Mouse (Mus musculus) intestine, embryonic 14.5 days (tissue): ENCODE measurements at regions not wholly inside any gene's neighbourhood (a gene's known extent, or its start where the extent isn't known, plus 50 kb on each side); places are given as distances from the start of the nearest gene placed in this dataset.
A peak's percentile ranks its signal among the peaks of the same experiment; 100 is the strongest.

Source experiments
- ATAC-seq: fragments of 200-750 bp; cut with Nextera tagmentation; replicated peaks from 2 replicates; pipeline ENCODE4 v1.8.0; 2017; ENCODE audit warnings: low read depth, moderate number of reproducible peaks, moderate TSS enrichment, moderate library complexity; ENCODE audit not compliant: low FRiP score, low TSS enrichment
- DNase-seq: peaks from one replicate; pipeline ENCODE4 v3.0.0-alpha.2; 2018; ENCODE audit warnings: low spot score
- H3K27ac ChIP-seq: fragments of 300-500 bp; sonication (generic); 2 replicates; pipeline ENCODE4 v1.5.1; 2014; ENCODE audit warnings: low read depth, mild to moderate bottlenecking, control low read depth
- H3K27me3 ChIP-seq: fragments of 300-500 bp; sonication (generic); replicated peaks from 2 replicates; pipeline ENCODE4 v1.6.1; 2014; ENCODE audit warnings: low read length, control low read depth; ENCODE audit not compliant: control insufficient read depth, insufficient read depth
- H3K36me3 ChIP-seq: fragments of 300-500 bp; sonication (generic); 2 replicates; pipeline ENCODE4 v1.6.1; 2014; ENCODE audit warnings: low read length, control low read depth; ENCODE audit not compliant: control insufficient read depth, insufficient read depth
- H3K4me1 ChIP-seq: fragments of 300-500 bp; sonication (generic); replicated peaks from 2 replicates; pipeline ENCODE4 v1.6.1; 2014; ENCODE audit warnings: low read length, control low read depth, mixed read lengths; ENCODE audit not compliant: control insufficient read depth, insufficient read depth
- H3K4me2 ChIP-seq: fragments of 300-500 bp; sonication (generic); 2 replicates; pipeline ENCODE4 v1.6.1; 2014; ENCODE audit warnings: low read length
- H3K4me3 ChIP-seq: fragments of 300-500 bp; sonication (generic); 2 replicates; pipeline ENCODE4 v1.5.1; 2014; ENCODE audit warnings: low read depth, low read length, control low read depth, mixed read lengths
- H3K9ac ChIP-seq: fragments of 300-500 bp; sonication (generic); 2 replicates; pipeline ENCODE4 v1.6.1; 2014; ENCODE audit warnings: mild to moderate bottlenecking, low read length
- H3K9me3 ChIP-seq: fragments of 300-500 bp; sonication (generic); 2 replicates; pipeline ENCODE4 v1.6.1; 2016; ENCODE audit warnings: low read length, control low read depth; ENCODE audit not compliant: control insufficient read depth
- WGBS: fragments of 180-500 bp; shearing (Covaris S2); extraction: QIAGEN DNeasy Blood & Tissue Kit; methylation state at CpG from one replicate; pipeline ENCODE4 v1.1.7; 2014; 5-methylcytosine and 5-hydroxymethylcytosine counted together

DNA sequence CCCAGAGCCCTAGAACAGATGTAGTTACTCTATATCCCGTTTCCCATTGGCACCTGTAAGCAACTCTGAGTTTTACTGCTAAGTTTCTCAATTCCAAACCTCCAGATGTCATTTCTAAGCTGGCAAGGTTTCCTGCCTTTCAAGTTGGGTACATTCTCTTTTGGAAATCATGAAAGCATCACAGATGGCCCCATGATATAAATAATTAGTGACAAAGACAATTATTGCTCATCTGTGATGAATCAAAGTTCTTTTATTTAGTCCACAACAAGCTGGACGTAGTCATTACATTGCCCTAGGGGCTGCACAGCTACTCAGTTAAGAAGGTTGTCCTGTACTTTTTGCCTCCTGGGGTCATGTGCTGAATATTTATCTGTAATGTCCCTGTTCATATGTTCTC, 303.2 kb upstream of the Btbd3 start:
- ATAC-seq = no peak

DNA sequence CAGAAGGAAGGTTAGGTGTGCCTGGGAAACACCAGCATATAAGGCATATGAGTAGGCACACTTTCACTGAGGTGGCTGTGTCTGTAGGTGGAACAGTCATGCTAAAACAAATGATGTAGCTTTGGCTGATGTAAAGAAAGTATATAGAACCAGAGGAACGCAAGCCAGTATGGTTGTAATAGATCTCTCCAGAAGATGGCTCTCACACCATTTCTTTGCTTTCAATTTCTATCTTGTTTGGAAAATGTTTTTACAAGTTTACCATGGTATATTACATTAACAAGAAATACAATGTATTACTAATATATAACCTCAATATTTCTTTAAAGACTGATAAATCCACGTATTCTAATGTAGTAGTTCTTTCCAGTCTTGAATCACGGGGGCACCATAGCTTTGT, 304.4 kb upstream of the Btbd3 start:
- Histone ChIP-seq H3K9ac (no peak overlapping the region), H3K36me3 (no peaks in the 10 kb centered on the region), H3K4me2 (no peak overlapping the region), H3K27me3 (no peaks in the 10 kb centered on the region), H3K27ac (no peak overlapping the region), H3K4me3 (no peak overlapping the region), H3K9me3 (no peaks in the 10 kb centered on the region), H3K4me1 (no peaks in the 10 kb centered on the region)
- 78% methylated on average over 3 of the region's 3 CpGs for WGBS
- ATAC-seq (no peak), DNase-seq (no peak)

More for the DNA sequence above, 303.2 kb upstream of the Btbd3 start:
- H3K4me1 ChIP-seq = no peaks in the 10 kb centered on the region
- no peaks in the 10 kb centered on the region for H3K27me3 ChIP-seq
- H3K27ac ChIP-seq = no peak overlapping the region
- no peak for DNase-seq
- H3K4me2 ChIP-seq = no peak overlapping the region
- H3K9me3 ChIP-seq = no peaks in the 10 kb centered on the region
- no peak overlapping the region for H3K9ac ChIP-seq
- WGBS = 67% methylated on average over 2 of the region's 2 CpGs
- no peak overlapping the region for H3K4me3 ChIP-seq
- H3K36me3 ChIP-seq = no peaks in the 10 kb centered on the region

- Histone ChIP-seq H3K4me2 (no peak overlapping the region), H3K27ac (no peak overlapping the region), H3K27me3 (no peaks in the 10 kb centered on the region), H3K9me3 (no peaks in the 10 kb centered on the region), H3K9ac (no peak overlapping the region), H3K4me3 (no peak overlapping the region), H3K36me3 (no peaks in the 10 kb centered on the region), H3K4me1 (no peaks in the 10 kb centered on the region)
- ATAC-seq (no peak), DNase-seq (no peak)
Observed at GRCm38 (mm10) chr2:137950931-137951330, 305.4 kb upstream of the Btbd3 start.

DNA sequence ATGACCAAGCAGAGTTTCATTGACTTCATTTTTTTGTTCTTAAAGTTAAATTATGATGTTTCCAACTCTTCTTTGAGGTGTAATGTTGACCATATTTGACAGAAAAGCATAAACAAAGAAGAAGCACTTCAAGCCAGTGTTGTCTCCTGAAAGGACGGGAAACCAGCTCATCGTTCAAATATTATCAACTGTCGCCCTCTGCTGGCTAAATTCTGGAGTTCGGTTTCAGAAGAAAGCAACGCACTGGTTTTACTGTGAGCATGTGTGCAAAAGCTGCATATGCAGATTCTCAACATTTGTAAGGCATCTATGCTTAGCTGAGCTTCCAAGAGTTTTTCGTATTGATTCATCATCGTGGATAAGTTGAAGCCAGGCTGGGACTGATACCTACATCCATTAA, 313.6 kb upstream of the Btbd3 start:
- Histone ChIP-seq H3K9ac (no peak overlapping the region), H3K4me3 (no peak overlapping the region), H3K4me1 (no peaks in the 10 kb centered on the region), H3K4me2 (no peak overlapping the region), H3K9me3 (no peaks in the 10 kb centered on the region), H3K27ac (no peak overlapping the region), H3K27me3 (no peaks in the 10 kb centered on the region), H3K36me3 (no peaks in the 10 kb centered on the region)
- 8% methylated on average over 7 of the region's 7 CpGs for WGBS
- ATAC-seq (no peak), DNase-seq (peak; percentile 89)

- Histone ChIP-seq H3K9ac (no peak overlapping the region), H3K4me2 (no peak overlapping the region), H3K36me3 (no peaks in the 10 kb centered on the region), H3K4me1 (no peaks in the 10 kb centered on the region), H3K9me3 (no peaks in the 10 kb centered on the region), H3K27me3 (no peaks in the 10 kb centered on the region), H3K27ac (no peak overlapping the region), H3K4me3 (no peak overlapping the region)
- WGBS = 82% methylated on average over 3 of the region's 3 CpGs
- DNase-seq (no peak), ATAC-seq (no peak)
Observed at GRCm38 (mm10) chr2:137939591-137939990, 316.8 kb upstream of the Btbd3 start.

- DNase-seq (no peak), ATAC-seq (no peak)
- 72% methylated on average over 7 of the region's 7 CpGs for WGBS
- Histone ChIP-seq H3K4me2 (no peak overlapping the region), H3K36me3 (no peaks in the 10 kb centered on the region), H3K27me3 (no peaks in the 10 kb centered on the region), H3K4me3 (no peak overlapping the region), H3K27ac (no peak overlapping the region), H3K9ac (no peak overlapping the region), H3K4me1 (no peaks in the 10 kb centered on the region), H3K9me3 (no peaks in the 10 kb centered on the region)
Observed at GRCm38 (mm10) chr2:137938831-137939480, 317.4 kb upstream of the Btbd3 start.

DNA sequence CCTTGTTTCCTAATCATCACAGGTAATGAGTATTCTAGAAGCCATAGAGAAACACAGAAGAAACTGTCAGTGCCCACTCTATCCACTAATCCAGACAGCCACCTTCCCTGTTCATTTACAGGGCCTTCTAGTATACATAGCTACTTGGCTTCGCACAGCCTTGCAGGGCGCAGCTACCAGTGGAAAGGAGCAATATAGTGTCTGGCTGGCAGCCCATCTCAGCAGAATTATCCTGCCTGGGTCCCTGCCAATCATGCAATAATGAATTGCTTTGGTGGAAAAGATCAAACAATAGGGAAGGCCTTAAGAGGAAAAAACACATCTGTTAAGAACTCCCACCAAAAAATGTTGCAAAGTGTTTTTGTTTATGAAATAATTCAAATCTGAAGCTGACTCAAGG, 319.8 kb upstream of the Btbd3 start:
- Histone ChIP-seq H3K4me2 (no peak overlapping the region), H3K27me3 (no peaks in the 10 kb centered on the region), H3K4me1 (no peaks in the 10 kb centered on the region), H3K27ac (no peak overlapping the region), H3K9ac (no peak overlapping the region), H3K4me3 (no peak overlapping the region), H3K9me3 (no peaks in the 10 kb centered on the region), H3K36me3 (no peaks in the 10 kb centered on the region)
- no peak for ATAC-seq
- WGBS = 74% methylated on average over 2 of the region's 2 CpGs
- no peak for DNase-seq

DNA sequence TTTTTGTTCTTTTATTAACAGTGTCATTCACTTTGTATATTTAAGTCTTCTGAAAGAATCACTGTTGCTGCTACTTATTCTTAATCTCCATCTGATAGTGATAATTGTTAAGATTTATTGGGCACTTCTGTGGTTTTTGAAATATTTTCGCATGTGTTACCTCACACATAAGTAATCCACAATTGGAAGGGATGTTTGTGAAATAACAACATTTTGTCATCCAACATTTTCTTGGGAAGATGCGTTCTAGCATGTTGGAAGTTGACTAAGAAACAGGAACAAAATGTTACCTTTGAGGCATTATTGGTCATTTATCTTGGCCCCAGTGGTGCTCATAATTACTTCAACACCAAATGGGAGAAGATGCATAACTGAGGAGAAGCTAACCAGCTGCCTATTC, 323.4 kb upstream of the Btbd3 start:
- Histone ChIP-seq H3K27me3 (no peaks in the 10 kb centered on the region), H3K9ac (no peak overlapping the region), H3K27ac (no peak overlapping the region), H3K4me3 (no peak overlapping the region), H3K36me3 (no peaks in the 10 kb centered on the region), H3K4me1 (no peaks in the 10 kb centered on the region), H3K4me2 (no peak overlapping the region), H3K9me3 (no peaks in the 10 kb centered on the region)
- 90% methylated on average over 2 of the region's 2 CpGs for WGBS
- DNase-seq (no peak), ATAC-seq (no peak)

GRCm38 (mm10) chr2:137932488-137932887, 323.9 kb upstream of the Btbd3 start:
- DNase-seq = no peak
- WGBS = 74% methylated on average over 4 of the region's 4 CpGs
- no peak overlapping the region for H3K27ac ChIP-seq

More at GRCm38 (mm10) chr2:137932488-137932887, 323.9 kb upstream of the Btbd3 start:
- H3K36me3 ChIP-seq = no peaks in the 10 kb centered on the region
- H3K9ac ChIP-seq = no peak overlapping the region
- no peaks in the 10 kb centered on the region for H3K4me1 ChIP-seq
- no peak overlapping the region for H3K4me3 ChIP-seq
- no peak overlapping the region for H3K4me2 ChIP-seq
- no peak for ATAC-seq
- H3K9me3 ChIP-seq = no peaks in the 10 kb centered on the region
- H3K27me3 ChIP-seq = no peaks in the 10 kb centered on the region
